Mouse (Mus musculus): ENCODE measurements around the gene Ly6g5c.

Ly6g5c gene

DNA sequence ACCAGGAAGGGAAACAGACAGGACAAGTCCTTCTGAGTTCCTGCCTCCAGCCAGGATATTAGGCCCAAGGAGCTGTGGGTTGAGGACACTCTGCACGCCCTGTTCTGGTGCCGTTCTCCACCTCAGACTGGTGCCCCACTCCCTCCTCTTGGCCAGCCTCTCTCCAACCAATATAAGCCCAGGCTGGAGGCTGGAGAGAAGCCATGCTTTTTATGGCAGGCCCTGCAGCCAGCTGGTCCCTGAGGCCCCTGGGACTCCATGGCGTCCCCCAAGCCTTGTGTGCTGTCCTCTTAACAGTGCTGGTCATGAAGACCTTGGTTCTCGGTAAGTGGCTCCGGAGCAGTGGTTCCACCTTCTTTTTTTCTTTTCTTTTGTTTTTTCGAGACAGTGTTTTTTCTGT, at the start of gene Ly6g5c:
Ly6g5c (plus strand) TSS at position 183 of the 400 bp plus-strand sequence.
- DNase-seq (ENCODE audit: low read depth, low spot score): no peak

DNA sequence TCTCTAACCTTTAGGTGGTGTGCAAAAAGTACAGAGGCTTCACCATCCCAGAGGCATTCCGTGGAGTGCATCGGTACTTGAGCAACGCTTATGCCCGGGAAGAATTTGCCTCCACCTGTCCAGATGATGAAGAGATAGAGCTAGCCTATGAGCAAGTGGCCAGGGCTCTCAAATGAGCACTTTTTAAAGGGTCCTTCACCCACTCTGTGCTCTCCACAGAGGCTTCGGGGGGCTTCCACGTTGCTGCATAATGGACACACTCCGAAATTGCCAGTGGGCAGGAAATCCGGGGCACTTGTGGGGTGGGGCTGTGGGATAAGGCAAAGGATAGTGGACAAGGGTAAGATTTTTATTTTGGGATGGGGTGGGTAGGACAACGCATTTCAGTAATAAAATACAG, 49.8 kb upstream of the Ly6g5c start:
- DNase-seq (ENCODE audit: low read depth, low spot score): no peak

DNA sequence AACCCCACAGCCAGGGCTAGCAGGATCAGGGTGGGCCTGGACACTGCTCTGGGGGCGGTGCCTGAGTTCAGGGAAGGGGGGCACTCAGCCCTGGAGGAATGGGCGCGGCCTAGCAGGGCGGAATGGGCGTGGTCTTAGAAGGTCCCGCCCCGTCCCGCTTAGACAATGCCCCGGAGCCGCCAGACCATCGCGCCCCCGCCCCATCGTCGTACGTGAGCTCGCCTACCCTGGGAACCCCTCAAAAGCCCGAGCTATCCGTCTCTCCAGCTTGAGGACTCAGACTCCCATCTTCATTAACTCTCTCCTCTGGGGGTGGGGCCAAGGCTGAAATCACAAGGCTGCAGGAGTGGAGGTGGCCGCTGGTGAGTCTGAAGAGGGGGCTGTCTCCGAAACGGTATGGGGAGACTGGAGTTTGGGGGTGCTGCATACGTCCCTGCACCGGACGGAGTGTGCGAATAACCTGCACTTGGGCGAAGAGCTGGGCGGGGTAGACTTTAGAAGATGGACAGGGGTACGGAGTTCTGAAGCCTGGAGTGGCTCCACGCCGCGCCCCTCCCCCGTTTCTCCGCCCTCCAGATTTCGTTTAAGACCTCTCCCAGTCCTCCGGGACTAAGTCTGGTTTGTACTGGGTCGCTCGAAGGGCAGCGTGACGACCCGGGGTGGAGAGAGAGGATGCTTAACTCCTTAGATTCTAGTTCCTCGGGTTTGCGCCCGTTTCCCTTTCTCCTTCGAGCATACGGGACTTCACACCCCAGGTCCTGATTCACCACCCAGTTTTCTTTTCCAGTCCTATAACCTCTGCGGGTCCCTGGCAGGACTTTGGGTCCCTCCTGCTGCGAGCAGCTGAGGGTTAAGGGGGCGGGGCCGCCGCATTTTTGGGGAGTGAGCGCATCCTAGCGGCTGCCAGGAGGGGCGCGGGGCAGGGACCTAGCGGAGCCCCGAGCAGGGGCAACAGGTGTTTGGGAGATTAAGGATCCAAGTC, 48.9 kb upstream of the Ly6g5c start, which contains the start of gene Ddah2:
Ddah2 (plus strand) TSS at position 125 of the 982 bp plus-strand sequence.
- peak; percentile 90 for DNase-seq (ENCODE audit: low read depth, low spot score)

DNA sequence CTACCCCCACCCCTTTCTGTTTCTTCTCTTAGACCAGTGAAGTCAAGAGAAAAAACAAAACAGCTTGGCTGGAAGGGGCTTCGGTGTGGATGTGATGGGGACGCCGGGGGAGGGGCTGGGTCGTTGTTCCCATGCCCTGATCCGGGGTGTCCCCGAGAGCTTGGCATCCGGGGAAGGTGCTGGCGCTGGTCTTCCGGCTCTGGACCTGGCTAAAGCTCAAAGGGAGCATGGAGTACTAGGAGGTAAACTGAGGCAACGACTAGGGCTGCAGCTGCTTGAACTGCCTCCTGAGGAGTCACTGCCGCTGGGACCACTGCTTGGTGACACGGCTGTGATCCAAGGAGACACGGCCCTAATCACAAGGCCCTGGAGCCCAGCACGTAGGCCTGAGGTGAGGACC, 48.0 kb upstream of the Ly6g5c start:
- DNase-seq (ENCODE audit: low read depth, low spot score): no peak

DNA sequence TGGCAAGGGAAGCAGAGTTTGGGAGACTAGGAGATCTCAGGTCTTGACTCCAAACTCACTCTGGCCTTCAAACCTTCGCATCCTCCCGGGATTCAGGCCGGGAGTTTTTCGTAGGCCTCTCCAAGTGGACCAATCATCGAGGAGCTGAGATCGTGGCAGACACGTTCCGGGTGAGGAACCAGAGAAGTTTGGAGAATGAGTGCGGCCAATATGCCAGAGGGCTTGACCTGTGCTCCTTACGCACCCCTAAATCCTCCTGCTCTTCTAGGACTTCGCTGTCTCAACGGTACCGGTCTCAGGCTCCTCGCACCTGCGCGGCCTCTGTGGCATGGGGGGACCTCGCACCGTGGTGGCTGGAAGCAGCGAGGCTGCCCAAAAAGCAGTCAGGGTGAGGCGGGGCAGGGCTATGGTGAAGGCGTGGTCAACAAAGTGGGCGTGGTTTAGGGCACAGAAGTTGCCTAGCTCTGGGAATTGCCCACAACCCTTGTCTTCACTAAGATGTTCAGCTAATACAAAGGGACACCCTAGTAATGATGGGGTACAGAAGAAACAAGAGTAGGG, 47.3 kb upstream of the Ly6g5c start:
- DNase-seq (ENCODE audit: low read depth, low spot score): no peak

DNA sequence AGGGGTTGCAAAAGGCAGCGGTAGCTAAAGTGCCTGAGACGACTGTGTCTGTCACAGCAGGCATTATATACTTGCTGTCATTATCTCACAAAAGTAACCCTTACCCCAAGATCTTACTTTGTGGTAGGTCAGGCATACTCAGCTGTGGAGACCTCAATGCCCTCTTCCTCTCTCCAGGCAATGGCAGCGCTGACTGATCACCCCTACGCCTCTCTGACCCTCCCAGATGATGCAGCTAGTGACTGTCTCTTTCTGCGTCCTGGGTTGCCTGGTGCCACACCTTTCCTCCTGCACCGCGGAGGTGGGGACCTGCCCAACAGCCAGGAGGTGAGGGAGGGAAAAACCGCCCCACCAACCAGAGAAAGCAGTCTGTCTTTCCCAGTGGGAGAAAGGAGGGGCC, 46.8 kb upstream of the Ly6g5c start:
- DNase-seq (ENCODE audit: low read depth, low spot score): no peak

DNA sequence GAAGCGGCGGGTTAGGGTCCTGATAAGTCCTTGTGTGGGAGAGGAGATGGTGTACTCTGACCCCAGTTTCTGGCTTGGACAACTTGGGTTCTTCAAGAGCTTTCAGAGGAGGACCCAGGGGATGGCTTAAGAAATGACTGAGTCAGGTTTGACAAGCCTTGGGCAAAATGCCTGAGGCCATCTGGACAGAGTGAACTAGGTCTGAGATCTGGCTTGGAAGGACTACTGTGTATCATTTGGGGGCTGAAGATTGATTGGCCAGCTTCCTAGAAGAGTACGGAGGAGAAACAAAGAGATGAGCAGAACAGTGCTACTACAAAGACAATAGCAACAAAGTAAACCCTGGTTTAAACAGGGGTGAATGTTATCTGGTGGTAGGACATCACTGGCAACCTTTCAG, 44.6 kb upstream of the Ly6g5c start:
- no peak for DNase-seq (ENCODE audit: low read depth, low spot score)

DNA sequence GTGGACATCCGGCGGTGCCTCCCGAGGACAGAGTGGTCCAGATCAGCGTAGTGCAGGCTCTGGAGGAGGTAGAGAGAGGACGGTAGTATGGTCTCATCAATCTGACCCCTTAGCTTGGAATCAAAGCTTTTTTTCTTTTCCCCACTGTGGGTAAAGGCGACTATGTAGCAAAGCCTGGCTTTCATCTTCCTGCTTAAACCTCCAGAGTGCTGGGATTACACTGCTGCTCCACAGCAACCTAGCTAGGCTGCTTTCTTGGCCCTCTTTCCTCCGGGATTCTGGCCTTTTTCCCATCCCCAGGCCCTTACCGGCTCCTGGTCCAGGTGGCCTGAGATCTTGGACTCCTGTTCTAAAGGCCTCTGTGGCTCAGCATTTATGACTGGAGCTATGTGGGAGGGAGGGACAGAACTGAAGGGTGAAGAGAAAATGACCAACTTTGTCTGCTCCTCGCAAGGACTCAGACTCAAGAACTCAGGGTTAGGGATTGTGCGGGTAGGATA, 43.7 kb upstream of the Ly6g5c start:
- no peak for DNase-seq (ENCODE audit: low read depth, low spot score)

DNA sequence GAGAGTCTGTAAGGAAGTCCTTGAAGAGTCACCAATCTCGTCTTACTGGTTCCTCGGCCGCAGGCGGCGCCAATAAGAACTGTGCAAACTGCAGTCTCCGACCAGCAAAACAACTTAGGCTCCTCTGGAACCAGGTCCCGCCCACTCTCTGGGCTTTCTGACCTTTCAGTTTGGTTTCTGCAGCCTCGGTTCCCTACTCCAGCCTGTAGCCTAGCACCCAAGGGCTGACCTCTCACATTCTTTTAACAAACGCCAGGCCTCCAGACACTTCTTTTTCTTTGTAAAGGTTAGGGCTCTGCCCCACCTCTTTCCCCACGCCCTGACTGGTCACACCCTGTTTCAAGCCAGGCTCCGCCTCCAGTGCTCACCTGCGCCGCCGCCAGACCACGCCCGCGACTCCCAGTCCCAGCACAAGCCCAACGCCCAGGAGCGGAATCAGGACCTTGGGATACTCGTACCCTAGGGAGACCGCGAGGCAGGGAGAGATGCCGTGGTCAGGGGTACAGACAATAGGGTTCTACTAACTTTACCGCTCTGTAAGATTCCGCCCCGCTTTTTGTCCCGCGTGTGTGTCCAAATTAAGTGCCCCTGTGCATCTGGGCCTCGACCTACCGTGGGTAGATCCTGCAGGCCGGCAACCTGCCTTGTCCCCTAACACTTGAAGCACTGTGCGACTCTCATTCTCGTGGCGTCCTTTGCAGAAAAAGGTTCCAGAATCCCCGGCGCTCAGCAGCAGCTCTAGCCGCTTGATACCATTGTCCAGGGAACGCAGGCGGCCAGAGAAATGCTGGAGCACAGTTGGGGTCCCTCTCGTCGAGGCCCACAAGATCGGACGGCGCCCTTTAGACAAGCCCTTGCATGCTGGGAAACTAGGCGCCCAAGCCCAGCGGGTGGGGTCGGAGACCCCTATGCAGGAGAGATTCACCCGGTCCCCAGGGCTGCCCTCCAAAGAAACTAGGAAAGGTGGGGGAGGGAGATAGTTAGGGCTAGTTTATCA, 42.8 kb upstream of the Ly6g5c start, which contains the start of gene Ly6g6c:
Ly6g6c (plus strand) TSS at position 438 of the 997 bp plus-strand sequence.
- DNase-seq (ENCODE audit: low read depth, low spot score): no peak

DNA sequence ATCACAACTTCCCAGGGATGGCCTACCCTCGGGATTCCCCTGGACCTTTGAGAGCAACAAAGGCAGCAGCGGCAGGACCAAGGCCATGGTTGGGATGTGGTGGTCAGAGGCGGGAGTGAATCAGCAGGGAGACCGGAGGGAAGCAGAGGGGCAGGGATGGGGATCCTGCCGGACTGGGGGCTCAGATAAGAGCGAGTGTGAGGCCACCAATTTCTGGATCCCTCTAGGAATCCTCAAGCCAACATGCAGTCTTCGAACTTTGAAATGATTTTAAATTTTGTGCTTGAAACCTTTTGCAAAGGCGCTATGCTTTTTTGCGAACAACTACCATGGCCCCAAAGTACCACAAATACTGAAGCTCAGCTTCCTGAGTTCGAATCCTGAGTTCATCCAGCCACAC, 42.0 kb upstream of the Ly6g5c start, which contains the start of gene Mpig6b:
Mpig6b (minus strand) TSS at position 101 of the 400 bp plus-strand sequence.
- no peak for DNase-seq (ENCODE audit: low read depth, low spot score)

DNA sequence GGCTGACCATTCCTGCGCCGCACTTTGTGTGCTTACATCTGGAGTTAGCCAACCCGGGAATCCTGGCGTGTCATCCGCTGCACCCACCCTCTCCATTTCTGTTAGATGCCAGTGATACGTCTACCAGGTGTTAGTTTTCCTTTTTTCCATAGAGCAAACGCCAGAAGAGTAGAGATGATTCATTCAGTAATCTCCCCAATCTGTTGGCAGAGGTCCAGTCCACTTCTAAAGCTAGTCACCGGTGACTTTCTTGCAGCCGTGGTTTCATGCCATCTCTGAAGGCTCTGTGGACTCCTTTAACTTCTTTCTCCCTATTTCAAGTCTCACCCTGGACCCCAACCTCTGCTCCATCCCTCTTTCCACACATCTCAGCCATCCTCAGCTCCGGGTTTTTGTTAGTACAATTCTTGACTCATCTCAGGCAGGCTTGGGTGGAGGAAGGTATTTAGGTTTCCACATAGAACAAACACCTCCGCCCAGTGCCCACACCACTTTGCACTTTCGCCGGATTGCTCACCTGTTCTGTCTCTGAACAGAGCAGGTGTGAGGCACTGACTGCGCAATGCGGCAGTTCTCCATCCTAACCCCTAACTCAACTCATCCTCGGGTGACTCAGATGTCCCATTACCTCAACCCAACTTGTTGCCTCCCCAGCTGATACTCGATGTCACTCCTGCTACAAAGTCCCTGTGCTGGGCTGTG, 39.7 kb upstream of the Ly6g5c start:
- DNase-seq (ENCODE audit: low read depth, low spot score): no peak

DNA sequence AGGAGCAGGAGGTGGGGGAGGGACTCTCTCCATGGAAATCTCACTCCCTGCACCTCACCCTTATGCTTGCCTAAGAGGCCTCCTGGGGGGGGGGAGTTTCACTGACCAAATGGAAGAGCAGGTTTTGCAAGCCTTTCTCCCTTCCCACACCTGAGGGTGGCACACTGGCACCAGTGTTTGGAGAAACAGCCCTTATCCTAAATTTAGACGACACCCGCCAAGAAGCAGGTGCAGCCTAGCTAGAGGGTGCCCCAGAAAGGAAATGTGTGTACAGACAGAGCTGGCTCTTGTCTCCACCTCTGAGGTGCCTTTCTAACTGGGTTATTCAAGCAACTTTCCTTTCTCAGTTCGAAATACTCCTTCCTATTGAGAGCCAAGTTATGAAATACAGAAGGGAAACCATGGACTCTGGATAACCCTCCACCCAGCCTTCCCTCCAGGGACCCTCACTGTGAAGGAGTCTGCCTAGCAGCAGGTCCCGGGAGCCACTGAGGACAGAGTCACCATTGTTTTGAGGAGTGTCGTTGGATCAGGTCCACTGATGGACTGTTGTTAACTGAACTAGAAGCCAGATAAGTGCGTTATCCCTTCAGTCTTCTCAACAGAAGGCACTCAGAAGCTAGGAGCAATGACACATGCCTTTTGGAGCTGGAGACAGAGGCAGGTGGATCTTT, 37.4 kb upstream of the Ly6g5c start:
- peak; percentile 24 for DNase-seq (ENCODE audit: low read depth, low spot score)

DNA sequence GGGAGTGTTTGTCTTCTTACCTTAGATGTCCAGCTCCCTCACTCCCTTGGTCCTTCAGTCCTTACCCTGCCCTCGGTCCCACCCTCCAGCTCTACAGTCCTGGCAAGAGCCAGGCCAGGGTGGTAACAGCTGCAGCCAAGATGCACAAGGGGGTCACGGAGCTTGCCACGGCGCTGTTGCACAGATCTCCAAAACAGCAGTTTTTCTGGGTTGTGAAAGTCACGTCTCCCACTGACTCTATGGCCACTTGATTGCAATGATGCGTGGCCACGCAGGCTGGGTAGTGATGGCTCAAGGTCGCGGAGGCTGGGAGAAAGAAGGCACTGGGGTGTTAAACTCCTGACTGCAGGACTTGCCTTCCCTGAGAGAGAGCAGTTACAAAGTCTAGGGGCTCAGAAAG, 36.6 kb upstream of the Ly6g5c start:
- no peak for DNase-seq (ENCODE audit: low read depth, low spot score)

DNA sequence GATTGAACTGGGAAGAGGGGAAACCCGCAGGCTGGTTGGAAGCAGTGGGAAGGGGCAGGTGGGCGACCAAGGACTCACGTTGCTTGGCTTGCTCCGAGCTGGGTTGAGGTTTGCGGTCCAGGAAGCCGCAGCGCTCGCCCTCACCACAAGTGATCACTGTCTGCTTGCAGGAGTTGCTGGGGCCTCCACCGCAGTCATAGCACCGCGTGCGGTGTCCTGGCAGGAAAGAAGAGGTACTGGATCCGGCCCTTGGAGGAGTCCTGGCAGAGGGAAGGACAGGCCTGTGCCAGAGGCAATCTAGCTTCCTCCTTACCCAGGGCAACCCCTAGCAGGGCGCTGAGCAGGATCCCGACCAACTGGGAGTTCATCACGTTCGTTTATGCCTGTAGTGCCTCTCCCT, 34.0 kb upstream of the Ly6g5c start:
- no peak for DNase-seq (ENCODE audit: low read depth, low spot score)

DNA sequence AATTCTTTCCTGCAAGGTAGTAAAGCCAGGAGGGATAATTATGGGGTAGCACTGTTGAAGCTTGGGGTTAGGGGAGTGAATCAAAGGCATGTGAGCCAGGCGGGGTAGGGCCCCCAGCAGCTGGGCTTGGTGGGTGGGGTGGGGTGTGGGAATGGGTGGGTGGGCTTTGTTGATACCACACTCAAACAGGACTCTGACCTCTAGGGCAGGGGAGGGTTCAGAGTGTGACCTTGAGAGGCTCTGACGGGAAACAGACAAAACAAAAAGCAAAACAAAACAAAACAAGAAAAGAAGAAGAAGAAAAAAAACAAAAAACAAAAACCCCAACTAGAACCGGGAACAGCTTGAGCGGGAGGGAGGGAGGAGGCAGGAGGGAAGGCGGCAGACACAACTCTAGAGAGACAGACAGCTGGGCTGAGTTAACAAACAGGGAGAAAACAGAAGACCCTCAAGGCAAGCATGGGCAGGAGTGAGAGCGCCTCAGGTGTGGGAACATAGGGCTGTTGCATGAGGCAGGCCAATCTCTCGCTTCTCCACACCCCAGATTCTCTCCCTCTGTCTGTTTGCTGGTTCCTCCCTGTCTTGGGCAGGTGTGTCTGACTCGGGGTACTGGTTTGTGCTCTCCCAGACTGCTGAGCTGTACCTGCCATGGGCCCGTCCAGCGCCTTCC, 31.4 kb upstream of the Ly6g5c start, which contains the start of gene Ly6g6e:
Ly6g6e (plus strand) TSS at position 396 of the 670 bp plus-strand sequence.
- no peak for DNase-seq (ENCODE audit: low read depth, low spot score)

DNA sequence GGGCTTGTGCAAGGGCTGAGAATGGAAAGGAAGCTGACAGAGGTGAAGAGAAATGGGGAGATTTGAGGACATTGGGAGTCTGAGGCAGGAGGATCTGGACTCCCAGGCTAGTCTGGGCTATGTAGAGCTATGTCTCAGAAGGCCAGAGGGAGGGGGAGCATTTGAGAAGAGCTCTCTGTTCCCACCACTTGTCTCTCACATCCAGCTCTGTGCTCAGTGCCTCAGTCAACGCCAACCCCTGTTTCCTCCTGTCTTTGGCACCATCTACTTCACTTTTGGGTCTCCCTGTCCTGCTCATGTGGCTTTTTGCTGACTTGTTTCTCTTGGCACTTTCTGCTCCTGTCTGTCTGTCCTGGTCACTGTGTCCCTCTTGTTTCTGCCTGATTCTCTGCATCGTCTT, 30.8 kb upstream of the Ly6g5c start:
- DNase-seq (ENCODE audit: low read depth, low spot score): no peak

DNA sequence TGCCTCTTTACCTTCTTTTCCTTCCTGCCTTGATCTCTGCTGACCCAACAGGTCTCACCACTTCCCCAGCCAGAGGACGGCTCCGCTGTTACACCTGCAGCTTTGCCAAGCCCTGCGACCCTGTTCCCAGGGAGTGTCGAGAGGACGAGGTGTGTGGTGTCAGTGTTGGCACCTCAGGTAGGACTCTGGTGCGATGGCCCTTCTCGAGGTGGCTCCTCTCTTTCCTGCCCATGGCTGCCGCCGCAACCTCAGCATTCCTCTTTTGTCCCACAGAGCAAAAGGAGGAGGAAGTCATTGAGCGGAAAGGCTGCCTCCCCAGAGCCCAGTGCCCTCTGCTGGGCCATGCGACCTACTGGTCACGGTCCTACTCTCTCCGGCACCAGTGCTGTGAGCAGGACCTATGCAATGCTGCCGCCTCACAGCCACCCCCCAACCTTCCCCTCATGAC, 30.3 kb upstream of the Ly6g5c start, which contains the start of gene Ly6g6d:
Ly6g6d (minus strand) TSS at position 280 of the 448 bp plus-strand sequence.
- DNase-seq (ENCODE audit: low read depth, low spot score): no peak

DNA sequence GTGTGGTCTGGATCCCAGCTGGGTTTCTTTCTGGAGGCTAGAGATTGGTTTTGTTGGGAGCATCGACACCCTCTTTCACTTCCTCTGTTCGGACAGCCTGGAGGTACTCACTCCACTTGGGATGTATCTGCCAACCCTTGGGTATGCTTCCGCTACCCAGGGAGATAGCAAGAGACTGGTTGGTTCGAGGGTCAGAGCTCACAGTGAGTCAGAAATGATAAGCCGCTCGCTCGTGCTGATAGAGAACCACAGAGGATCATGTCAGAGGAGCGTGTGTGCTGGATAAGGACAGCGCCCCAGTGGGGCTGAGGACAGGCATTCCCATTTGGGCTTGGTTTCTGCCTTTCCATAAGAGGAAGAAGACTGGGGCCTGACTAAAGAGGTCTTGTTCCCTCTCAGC, 28.3 kb upstream of the Ly6g5c start:
- no peak for DNase-seq (ENCODE audit: low read depth, low spot score)

DNA sequence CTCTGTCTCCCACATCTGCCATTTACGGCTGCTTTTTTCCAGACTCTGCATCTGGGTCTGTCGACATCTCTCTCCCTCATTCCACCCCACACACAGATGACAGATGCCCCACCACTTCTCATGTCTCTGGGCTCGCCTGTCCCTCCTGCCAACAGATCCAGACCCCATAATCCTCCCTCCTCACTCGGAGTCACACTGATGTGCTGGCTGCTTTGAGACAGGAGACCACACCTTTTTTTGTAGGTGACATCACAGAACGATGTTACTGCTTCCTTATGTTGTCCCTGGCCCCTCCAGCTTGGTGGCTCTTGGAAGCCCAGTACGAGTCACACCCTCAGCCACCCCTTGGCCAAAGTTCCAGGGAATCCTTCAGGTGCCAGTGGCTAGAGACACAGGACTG, 27.8 kb upstream of the Ly6g5c start:
- no peak for DNase-seq (ENCODE audit: low read depth, low spot score)

Measured in A20 (cell line).